Mouse (Mus musculus) right cerebral cortex, adult 2 months (tissue): Measurements from ENCODE around the gene Ccdc155.

Source experiments
- DNase-seq, 2 experiments: peaks; one replicate each; pipeline ENCODE4 v3.0.0; 2021 to 2022; ENCODE audit warnings: low spot score in 2 of 2

Gene Ccdc155

DNA sequence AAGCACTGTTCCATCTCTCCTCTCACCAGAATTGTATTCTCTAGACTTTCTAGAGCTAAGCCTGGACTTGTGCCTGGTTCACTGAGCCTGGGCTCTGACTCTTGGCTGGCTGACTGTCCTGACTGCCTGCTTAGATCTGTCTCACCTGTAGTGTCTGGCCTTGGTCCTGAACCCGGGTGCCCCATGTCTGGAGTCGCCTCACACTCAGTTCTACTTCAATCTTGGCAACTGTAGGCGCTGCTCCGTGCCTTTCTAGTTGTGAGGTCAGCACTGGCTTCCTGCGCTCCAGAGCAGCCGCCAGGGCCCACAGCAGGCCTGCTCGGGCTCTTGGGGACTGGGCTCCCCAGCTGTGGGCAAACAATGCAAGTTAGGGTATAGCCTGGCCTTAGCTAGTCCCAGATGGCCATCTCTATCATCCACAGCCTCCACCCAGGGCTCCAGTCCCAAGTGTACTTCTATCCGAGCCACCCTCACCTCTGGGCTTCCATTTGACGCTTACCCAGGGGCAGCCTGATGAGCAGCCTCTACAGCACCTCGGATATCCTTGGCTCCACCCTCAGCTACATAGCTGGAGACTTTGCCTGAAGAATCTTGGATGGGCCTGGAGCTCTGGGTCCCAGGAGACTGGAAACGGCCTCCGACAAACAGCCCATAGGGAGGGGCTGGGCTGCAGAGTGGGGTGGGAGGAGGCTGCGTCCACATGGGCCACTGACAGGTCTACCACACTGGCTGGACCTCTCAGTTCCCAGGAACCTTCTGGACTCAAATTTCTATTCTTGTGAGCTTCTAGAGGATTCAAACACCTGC lies 60.1 kb downstream of the Ccdc155 start:
- DNase-seq, result no peak

DNA sequence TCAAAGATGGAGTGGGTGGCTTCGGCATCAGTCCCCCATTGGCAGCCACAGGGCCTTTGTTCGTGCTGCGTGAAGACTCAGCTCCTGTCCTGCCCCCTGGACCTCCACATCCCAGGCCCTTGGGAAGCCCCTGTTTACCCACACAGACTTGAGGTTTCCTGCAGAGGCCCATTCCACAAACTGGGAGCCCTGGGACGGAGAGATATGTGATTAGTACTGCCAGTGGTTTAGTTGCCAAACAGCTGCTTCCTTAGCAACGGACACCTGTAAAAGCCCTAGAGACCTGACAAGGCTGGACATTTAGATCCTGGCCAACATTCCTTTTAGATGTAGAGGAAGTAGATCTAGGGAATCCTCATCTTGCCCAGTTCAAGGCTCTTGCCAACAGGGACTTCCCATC lies 62.8 kb downstream of the Ccdc155 start:
- DNase-seq, result no peak

DNA sequence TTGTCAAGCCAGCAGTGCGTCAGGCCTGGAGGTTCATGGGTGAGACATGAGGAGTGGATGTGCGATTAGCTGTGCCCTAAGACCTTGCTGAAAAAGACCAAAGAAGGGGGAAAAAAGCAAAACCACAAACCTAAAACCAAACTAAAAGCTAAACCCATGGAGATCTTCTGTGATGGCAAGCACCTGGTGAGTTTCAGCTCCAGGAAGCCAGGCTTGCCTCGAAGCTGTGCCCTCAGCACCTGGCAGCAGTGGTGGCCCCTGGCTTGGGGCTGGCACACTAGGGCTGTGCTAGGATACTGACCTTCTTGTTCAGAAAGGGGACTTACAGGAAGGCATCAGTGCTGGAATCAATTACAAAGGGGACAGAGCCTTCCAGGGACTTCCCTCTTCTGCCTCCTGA lies 63.4 kb downstream of the Ccdc155 start:
- DNase-seq, result no peak

DNA sequence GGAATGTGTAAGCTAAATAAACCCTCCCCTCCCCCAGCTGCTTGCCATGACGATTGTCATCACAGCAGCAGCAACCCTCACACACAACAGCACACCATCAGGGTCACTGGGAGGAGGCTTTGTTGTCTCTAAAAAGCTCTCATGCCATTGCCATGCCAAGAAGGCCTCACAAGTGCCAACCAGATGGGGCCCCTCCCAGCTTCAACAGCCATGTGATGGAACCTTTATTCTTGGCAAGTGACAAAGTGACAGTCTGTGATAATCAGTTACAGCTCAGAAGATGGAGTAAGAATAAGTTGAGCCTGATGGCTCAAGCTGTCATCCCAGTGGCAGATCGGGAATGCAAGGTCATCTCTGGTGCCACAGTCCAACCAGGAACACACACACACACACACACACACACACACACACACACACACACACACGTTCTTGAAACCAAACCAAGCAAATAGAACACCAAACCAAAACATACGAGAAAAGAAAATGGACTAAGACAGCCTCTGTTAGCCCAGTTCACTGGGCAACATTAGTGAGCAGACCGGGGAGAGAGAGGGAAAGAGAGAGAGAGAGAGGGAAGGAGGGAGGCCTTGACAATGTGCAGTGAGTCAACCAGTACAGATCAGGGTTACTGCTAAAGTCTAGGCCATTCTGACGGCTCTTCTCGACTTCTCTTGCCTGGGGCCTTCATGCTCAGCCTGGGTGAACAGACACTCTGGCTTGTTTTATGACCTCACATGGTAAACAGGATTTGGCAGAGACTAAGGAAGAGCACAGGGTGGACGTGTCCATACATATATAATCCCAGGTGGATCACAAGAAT lies 64.6 kb downstream of the Ccdc155 start:
- no peak for DNase-seq

DNA sequence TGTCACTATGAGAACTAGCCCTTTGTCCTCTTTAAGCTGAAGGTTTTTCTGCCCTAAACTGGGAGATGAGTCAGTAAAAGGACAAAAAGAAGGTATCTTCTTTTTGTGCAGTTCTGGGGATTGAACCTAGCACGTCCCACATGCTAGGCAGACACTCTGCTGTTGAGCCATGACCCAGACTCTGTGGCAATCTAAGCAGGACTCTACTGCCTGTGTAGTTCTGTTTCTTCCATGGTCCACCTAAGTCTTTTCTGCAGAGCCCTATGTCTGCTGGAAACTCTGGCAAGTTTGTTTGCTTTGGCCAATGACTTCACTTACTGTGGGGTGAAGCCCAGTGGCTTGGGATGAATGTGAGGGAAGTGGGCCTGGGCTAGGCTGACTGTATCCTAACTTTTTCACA lies 66.3 kb downstream of the Ccdc155 start:
- no peak for DNase-seq

DNA sequence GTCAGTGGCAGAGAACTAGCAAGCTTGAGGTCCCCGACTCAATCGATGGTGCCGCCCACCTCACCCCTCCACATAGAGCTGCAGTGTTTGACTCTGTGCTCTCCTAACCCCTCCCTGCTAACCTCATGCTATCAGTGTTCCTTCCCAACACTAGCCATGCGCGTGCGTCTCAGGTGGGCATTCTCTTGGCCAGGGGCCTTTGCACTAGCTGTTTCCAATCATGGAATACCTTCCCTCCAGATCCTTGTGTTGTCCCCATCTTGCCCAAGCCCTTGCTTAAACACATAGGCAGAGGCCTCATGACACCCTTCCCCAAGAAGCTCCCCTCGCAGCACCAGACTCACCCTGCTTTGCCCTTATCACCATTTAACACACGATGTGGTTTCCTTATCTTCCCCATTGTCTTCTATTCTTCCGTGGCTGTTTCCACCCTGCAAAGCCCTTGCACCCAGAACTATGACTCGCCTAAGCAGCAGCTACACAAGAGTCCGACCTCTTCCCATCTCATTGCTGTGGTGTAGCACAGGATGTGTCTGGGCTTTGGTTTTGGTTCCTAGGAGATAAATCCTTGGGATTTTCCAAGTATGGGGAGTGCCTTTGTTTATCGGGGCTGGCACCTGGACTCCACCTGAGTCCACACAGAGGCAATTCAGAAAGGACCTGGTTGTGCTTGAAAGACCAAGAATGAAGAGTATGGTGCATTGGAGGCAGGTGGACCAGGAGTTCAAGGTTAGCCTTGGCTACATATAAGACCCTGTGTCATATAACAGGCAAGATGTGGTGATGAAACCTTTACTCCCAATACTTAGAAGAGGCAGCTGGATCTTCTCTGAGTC lies 67.3 kb downstream of the Ccdc155 start:
- DNase-seq, result no peak

DNA sequence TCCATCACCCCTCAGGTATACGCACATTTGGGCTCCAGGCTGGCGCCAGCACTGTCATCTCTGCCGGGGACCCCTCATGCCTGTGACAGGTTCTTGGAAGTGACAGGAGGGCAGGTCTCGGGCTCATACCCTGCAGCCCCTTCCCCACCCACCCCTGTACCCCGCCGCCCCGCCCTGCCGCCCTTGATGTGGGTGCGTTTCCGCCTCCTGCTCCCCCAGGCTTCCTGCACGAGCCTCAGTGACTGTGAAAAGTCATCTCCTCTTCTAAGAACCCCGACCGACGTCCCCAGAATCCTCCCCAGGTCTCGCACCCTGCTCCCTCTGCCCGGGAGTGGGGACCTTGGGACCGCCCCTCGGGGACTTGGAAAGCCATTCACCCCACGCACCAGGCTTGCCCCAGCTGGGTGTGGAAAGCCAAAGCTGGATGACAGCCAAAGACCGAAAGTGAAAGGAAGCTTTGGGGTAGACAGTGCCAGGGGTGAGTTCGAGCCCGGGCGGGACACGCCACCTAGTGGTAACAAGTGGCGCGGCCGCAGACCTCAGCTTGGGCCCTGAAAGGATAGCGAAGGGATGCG lies 68.6 kb downstream of the Ccdc155 start, which contains the start of the genes Gm45713 and Flt3l:
Gene Gm45713 (minus strand): TSS at position 239 of the 575 bp plus-strand sequence.
Gene Flt3l (minus strand): TSS at position 440 of the 575 bp plus-strand sequence.
- peak; percentile 89 to 91 for DNase-seq

DNA sequence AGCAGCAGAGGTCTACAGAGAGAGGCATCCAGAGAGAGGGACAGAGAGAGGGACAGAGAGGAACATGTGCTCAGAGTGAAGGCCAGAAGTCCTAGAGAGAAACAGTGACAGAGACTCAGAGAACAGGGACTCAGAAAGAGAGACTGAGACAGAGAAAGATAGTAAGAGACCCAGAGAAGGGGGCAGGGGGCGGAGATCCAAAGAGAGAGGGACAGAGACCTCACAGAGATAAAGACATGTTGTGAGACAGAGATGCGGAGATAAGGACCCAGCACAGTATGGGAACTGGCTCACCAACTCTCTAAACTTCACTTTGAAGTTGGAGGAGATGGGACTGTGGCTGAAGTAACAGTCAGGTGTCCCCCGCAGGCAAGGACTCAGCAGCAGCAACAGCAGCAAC lies 69.3 kb downstream of the Ccdc155 start:
- DNase-seq, result no peak

DNA sequence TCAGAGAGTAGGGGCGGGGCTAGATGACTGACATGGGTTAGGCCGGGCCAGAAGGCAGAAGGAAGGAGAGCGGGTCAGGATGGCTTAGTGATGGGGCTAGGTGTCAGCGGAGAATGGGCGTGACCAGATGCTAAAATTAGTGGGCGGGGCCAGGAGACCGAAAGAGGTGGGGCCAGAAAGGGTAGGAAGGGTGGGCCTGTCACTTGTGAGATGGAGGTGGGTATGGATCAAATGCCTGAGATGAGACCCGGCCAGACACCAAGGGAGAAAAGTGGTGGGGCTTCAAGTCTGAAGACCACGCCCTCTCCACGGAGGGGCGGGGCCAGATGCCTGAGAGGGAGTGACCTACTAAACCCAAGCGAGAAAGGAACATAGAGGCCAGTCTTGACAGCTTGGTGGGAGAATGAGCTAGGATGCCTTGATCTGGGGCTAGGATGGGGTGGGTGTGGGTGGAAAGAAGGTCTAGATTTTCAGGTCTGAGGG lies 70.1 kb downstream of the Ccdc155 start:
- DNase-seq, result no peak
